In the genomic region with DNA sequence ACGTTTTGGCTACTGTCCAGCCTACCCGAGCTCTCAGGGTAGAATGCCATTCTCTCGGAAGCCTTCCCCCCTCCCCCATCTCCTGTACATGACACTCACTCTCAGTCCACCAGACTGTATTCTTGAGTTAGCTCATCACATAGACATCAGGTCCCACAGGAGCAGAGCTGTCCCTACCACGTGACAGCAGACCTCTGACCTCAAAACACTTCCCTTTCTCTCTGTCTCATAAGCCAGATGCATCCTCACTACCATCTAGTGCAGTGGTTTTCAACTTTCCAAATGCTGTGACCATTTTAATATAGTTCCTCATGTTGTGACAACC, we compare ENCODE assay signal across 12 mouse cellular contexts. TPM values are rescaled to one million over a fixed set of nuclear protein-coding genes. Genes with fewer than 3 reads are reported as not detected.
DNase-seq lines count a peak whose midpoint lies in the region; ATAC-seq and TF ChIP-seq lines count a peak whose summit lies in the region.
"Had no signal": no experiment of that assay in that cellular context is flagged by ENCODE, and none has a peak within 500 bp of the region (broad histone marks: within the 10 kb centered on the region; RNA-seq: fewer than 3 reads in every experiment).

No protein-coding gene starts in this region.

- DNase-seq in heart, adult 2 months, result no peak
- no peak for DNase-seq in lung, adult 2 months
- no peak for DNase-seq in gastrocnemius, postnatal 25 days
- DNase-seq: gastrocnemius, postnatal 36 days had no signal

- no peaks in the 10 kb centered on the region for H3K27me3 ChIP-seq in heart, embryonic 12.5 days (replicated peaks)
- H3K27me3 ChIP-seq in heart, adult 2 months (ENCODE audit: control insufficient read depth, insufficient read depth, low read length), result no peaks in the 10 kb centered on the region
- no peaks in the 10 kb centered on the region for H3K27me3 ChIP-seq in lung, embryonic 16.5 days (ENCODE audit: control insufficient read depth, insufficient read depth, low read depth, low read length)
- H3K27me3 ChIP-seq: limb, embryonic 15.5 days had no signal

- 15% methylated on average over 4 of the region's 4 CpGs for WGBS in heart, embryonic 12.5 days
- WGBS in heart, adult 2 months, result 16% methylated on average over 4 of the region's 4 CpGs
- WGBS in lung, embryonic 16.5 days, result 18% methylated on average over 4 of the region's 4 CpGs
- 11% methylated on average over 4 of the region's 4 CpGs for WGBS in lung, adult 2 months

- no peaks in the 10 kb centered on the region for H3K36me3 ChIP-seq in heart, embryonic 12.5 days
- H3K36me3 ChIP-seq in heart, adult 2 months (ENCODE audit: control insufficient read depth, insufficient read depth, low read length), result no peaks in the 10 kb centered on the region; the same call in 1 of the 2 replicates
- H3K36me3 ChIP-seq in lung, embryonic 16.5 days (ENCODE audit: control insufficient read depth, insufficient read depth, low read length), result no peaks in the 10 kb centered on the region
- H3K36me3 ChIP-seq: limb, embryonic 15.5 days had no signal

- peaks cover 14% of the 10 kb centered on the region for H3K79me2 ChIP-seq in heart, adult 2 months (replicated peaks; ENCODE audit: control insufficient read depth, insufficient read depth, low read length)

- H3K4me1 ChIP-seq in heart, embryonic 12.5 days (replicated peaks), result peaks cover 63% of the 10 kb centered on the region
- peaks cover 37% of the 10 kb centered on the region for H3K4me1 ChIP-seq in heart, adult 2 months (ENCODE audit: control insufficient read depth, insufficient read depth, low read length)
- H3K4me1 ChIP-seq in lung, embryonic 16.5 days (replicated peaks; ENCODE audit: control insufficient read depth, insufficient read depth, low read length), result peaks cover 15% of the 10 kb centered on the region
- H3K4me1 ChIP-seq in lung, adult 2 months (ENCODE audit: control insufficient read depth, insufficient read depth, low read length), result peaks cover 41% of the 10 kb centered on the region

- no peak overlapping the region for H3K4me2 ChIP-seq in heart, embryonic 12.5 days
- no peak overlapping the region for H3K4me2 ChIP-seq in lung, embryonic 16.5 days (ENCODE audit: low read depth, low read length)
- H3K4me2 ChIP-seq: limb, embryonic 15.5 days had no signal

- peak overlapping the region; percentile 14; the same call in 1 of the 2 replicates for H3K27ac ChIP-seq in heart, embryonic 12.5 days (ENCODE audit: poor library complexity, severe bottlenecking)
- H3K27ac ChIP-seq in heart, adult 2 months, result no peak overlapping the region
- no peak overlapping the region for H3K27ac ChIP-seq in lung, embryonic 16.5 days (ENCODE audit: low read length)
- H3K27ac ChIP-seq: limb, embryonic 15.5 days; stomach, postnatal 0 days had no signal

- no peak overlapping the region for H3K4me3 ChIP-seq in heart, embryonic 12.5 days
- H3K4me3 ChIP-seq in heart, adult 2 months, result no peak overlapping the region
- no peak overlapping the region for H3K4me3 ChIP-seq in lung, embryonic 16.5 days (ENCODE audit: low read length)
- H3K4me3 ChIP-seq in lung, adult 2 months (replicated peaks; ENCODE audit: extremely low read depth, low read depth, low read length), result no peak overlapping the region
- H3K4me3 ChIP-seq: limb, embryonic 15.5 days had no signal

- ATAC-seq in heart, embryonic 12.5 days (ENCODE audit: insufficient number of reproducible peaks, low FRiP score), result no peak; the same call in 1 of the 2 replicates
- peak; percentile 45; the same call in 1 of the 2 replicates for ATAC-seq in lung, embryonic 16.5 days (ENCODE audit: low read depth)
- peak; percentile 91 for ATAC-seq in common myeloid progenitor, adult 5-6 weeks (replicated peaks; ENCODE audit: low read depth, poor library complexity, severe bottlenecking)
- ATAC-seq in monocyte, adult 5-6 weeks (replicated peaks; ENCODE audit: insufficient number of reproducible peaks, low FRiP score, low TSS enrichment, poor library complexity, severe bottlenecking), result peak; percentile 92
- no peak for ATAC-seq in cerebellum, adult (ENCODE audit: insufficient number of reproducible peaks, low FRiP score, low TSS enrichment)
- ATAC-seq: intestine, embryonic 16.5 days had no signal

- no peak overlapping the region for H3K9ac ChIP-seq in heart, embryonic 12.5 days
- H3K9ac ChIP-seq in heart, adult 2 months (ENCODE audit: low read depth, low read length), result no peak overlapping the region
- H3K9ac ChIP-seq in lung, embryonic 16.5 days (ENCODE audit: low read length), result no peak overlapping the region
- H3K9ac ChIP-seq: limb, embryonic 15.5 days had no signal

- no peaks in the 10 kb centered on the region for H3K9me3 ChIP-seq in heart, embryonic 12.5 days (replicated peaks)
- no peaks in the 10 kb centered on the region for H3K9me3 ChIP-seq in lung, embryonic 16.5 days (ENCODE audit: control insufficient read depth, low read length)
- H3K9me3 ChIP-seq: limb, embryonic 15.5 days had no signal

- no peak for TF ChIP-seq CTCF in heart, adult 2 months (IDR thresholded peaks at IDR 0.05)
- TF ChIP-seq CTCF in lung, adult 2 months (IDR thresholded peaks at IDR 0.05; ENCODE audit: insufficient read depth, low read length), result no peak

- no peak for TF ChIP-seq EP300 in heart, adult 2 months (IDR thresholded peaks at IDR 0.05; ENCODE audit: insufficient read depth, low read depth, low read length)

- intact Hi-C loops in heart, adult 2 months (cut with DNase I), result no loop called here

- no peak for TF ChIP-seq POLR2A in heart, adult 2 months (IDR thresholded peaks at IDR 0.05; ENCODE audit: insufficient read depth, low read depth, low read length)
- TF ChIP-seq POLR2A in lung, adult 2 months (IDR thresholded peaks at IDR 0.05; ENCODE audit: borderline replicate concordance, extremely low read depth, low read depth, low read length), result no peak

RNA-seq across cellular contexts. Expression of a gene that starts 13.7 kb away (rescaled TPM):
- polyA plus RNA-seq in heart, embryonic 12.5 days (2016; fragmentation: Nextera tagmentation; extraction: Ambion mirVana), result 84.9 and 86.5 TPM in 2 replicates
- total RNA-seq in heart, adult 2 months (2021), result 10 to 100 TPM; 34.0 to 37.5 TPM
- 35.9 and 50.2 TPM in 2 replicates for polyA plus RNA-seq in heart, adult 2 months (2012; rRNA removed)
- polyA plus RNA-seq in lung, embryonic 16.5 days (2015; fragmentation: Nextera tagmentation; extraction: Ambion mirVana), result 94.6 and 96.3 TPM in 2 replicates
- 102 and 155 TPM in 2 replicates for polyA plus RNA-seq in lung, adult 2 months (2012; rRNA removed)
- 61.5 and 75.8 TPM in 2 replicates for total RNA-seq in common myeloid progenitor, adult 5-6 weeks (2017)
- 127 to 171 TPM (median 154 TPM) in 3 replicates for total RNA-seq in monocyte, adult 5-6 weeks (2017)
- 10 to 100 TPM in 1 of 2 experiments, 1 to 10 TPM in 1; 9.3 to 11.8 TPM for total RNA-seq in gastrocnemius, postnatal 25 days (2021)

Comparison
In these comparisons a context has a peak if more than half of its experiments do, and no peak if none do; other contexts are left out.
1. ATAC-seq: peak in lung, embryonic 16.5 days (single experiment), common myeloid progenitor, adult 5-6 weeks (single experiment) and monocyte, adult 5-6 weeks (single experiment); none in heart, embryonic 12.5 days (single experiment) and cerebellum, adult (single experiment).